Mouse (Mus musculus): ENCODE data around the gene Acin1.

DNA sequence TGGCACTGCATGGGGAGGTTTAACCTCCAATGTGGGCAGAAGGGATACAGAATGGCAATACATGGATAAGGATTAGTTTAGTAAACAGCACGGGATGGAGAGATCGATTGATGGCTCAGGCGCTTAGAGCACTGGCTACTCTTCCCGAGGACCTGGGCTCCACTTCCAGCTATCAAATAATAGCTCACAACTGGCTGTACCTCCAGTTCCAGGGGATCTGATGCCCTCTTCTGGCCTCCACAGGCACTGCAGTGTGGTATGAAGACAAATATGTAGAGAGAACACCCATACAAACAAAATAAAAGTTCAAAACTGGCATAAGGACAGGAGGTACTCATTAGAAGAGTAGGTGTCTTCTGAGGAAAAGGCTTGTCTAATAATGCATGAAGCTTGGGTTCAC lies 17.4 kb downstream of the Acin1 start:
- TF ChIP-seq POLR2AphosphoS2 (IDR thresholded peaks at IDR 0.05; ENCODE audit: insufficient read length, low read depth) (no peak), USF1 (IDR thresholded peaks at IDR 0.05; ENCODE audit: low read depth) (no peak), POLR2A (IDR thresholded peaks at IDR 0.05; ENCODE audit: insufficient read length, low read depth) (no peak), MAX (IDR thresholded peaks at IDR 0.05; ENCODE audit: low read depth) (no peak), MYOG (IDR thresholded peaks at IDR 0.05; ENCODE audit: control insufficient read depth in 1 of 3, insufficient read depth in 1 of 3, insufficient read length in 2 of 3, low read depth in 2 of 3) (no peak), REST (IDR thresholded peaks at IDR 0.05; ENCODE audit: insufficient read depth, insufficient read length) (no peak), MYOD1 (IDR thresholded peaks at IDR 0.05; ENCODE audit: control insufficient read depth in 1 of 3, insufficient read length in 2 of 3, low read depth in 2 of 3) (no peak), TCF12 (IDR thresholded peaks at IDR 0.05; ENCODE audit: insufficient read depth, poor library complexity, severe bottlenecking) (no peak)

Measured in myocyte (in vitro differentiated cells).